8 mouse cellular contexts compared by ENCODE assay signal in the genomic region with DNA sequence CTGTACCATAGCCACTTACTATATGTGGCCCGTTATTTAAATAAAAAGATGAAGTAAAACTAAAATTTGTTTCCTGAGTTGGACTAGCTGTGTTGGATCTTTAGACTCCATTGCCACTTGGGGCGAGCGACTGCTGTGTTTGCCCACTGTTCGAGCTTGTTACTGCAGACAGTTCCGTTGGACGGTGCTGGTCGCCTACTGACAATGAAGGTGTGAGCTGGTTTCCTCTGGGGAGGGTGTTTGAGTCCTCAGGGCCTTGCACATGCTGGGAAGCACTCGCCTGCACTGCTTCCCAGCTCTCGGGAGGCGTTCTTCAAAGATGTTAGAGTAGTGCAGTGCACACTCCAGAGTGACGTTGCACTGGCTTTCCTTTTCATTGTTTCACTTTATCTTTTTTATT. TPM values are rescaled to one million over a fixed set of nuclear protein-coding genes. Genes with fewer than 3 reads are reported as not detected.
DNase-seq lines count a peak whose midpoint lies in the region; ATAC-seq and TF ChIP-seq lines count a peak whose summit lies in the region.
"Had no signal": no experiment of that assay in that cellular context is flagged by ENCODE, and none has a peak within 500 bp of the region (broad histone marks: within the 10 kb centered on the region; RNA-seq: fewer than 3 reads in every experiment).

No protein-coding gene starts in this region.

- peak overlapping the region; percentile 87 for H3K4me2 ChIP-seq in lung, embryonic 14.5 days

- 53% methylated on average over 11 of the region's 11 CpGs for whole genome bisulfite sequencing in lung, embryonic 14.5 days

- no peak for TF ChIP-seq CTCF in lung, embryonic 14.5 days (IDR thresholded peaks at IDR 0.05; ENCODE audit: low read depth)

- no peak for DNase-seq in lung, embryonic 14.5 days
- no peak for DNase-seq in lung, postnatal 25 days (ENCODE audit: low spot score)
- DNase-seq in brain, adult 2 months (ENCODE audit: low read depth, low spot score): peak; percentile 66
- DNase-seq in heart, postnatal 36 days: peak; percentile 23 to 32
- peak; percentile 31 to 32 for DNase-seq in lung, postnatal 4 days
- DNase-seq in cerebellum, postnatal 36 days: no peak
- DNase-seq in adipocyte (ENCODE audit: low spot score): no peak

- peak overlapping the region; percentile 9; the same call in 1 of the 2 replicates for H3K9ac ChIP-seq in lung, embryonic 14.5 days

- H3K27me3 ChIP-seq in lung, embryonic 14.5 days (ENCODE audit: insufficient read depth, low read length): no peaks in the 10 kb centered on the region

- no peaks in the 10 kb centered on the region for H3K9me3 ChIP-seq in lung, embryonic 14.5 days (ENCODE audit: low read depth, low read length)

- no peak for ATAC-seq in lung, embryonic 14.5 days (ENCODE audit: insufficient read depth)

- H3K27ac ChIP-seq in lung, embryonic 14.5 days (ENCODE audit: low read depth): peak overlapping the region; percentile 63; the same call in 1 of the 2 replicates

- H3K4me1 ChIP-seq in lung, embryonic 14.5 days (ENCODE audit: insufficient read depth): peaks cover 20% of the 10 kb centered on the region

- no peaks in the 10 kb centered on the region for H3K36me3 ChIP-seq in lung, embryonic 14.5 days (ENCODE audit: insufficient read depth)

- H3K4me3 ChIP-seq in lung, embryonic 14.5 days (ENCODE audit: low read depth, low read length): peak overlapping the region; percentile 15

- intact Hi-C loops in heart, postnatal 36 days (cut with DNase I): no loop called here

RNA-seq across cellular contexts. Expression of a gene that starts 3.7 kb away (rescaled TPM):
- 365 and 370 TPM in 2 replicates for polyA plus RNA-seq in lung, embryonic 14.5 days (2014; fragmentation: Nextera tagmentation; extraction: Ambion mirVana)
- total RNA-seq in heart, postnatal 36 days (2021): 100 to 1,000 TPM; 135 to 140 TPM

RNA-seq across cellular contexts. Expression of a gene that starts 38.7 kb away (rescaled TPM):
- polyA plus RNA-seq in lung, embryonic 14.5 days (2014; fragmentation: Nextera tagmentation; extraction: Ambion mirVana): 0.18 and 0.57 TPM in 2 replicates
- not detected for total RNA-seq in heart, postnatal 36 days (2021)

RNA-seq across cellular contexts. Expression of a gene that starts 44.9 kb away (rescaled TPM):
- 233 and 236 TPM in 2 replicates for polyA plus RNA-seq in lung, embryonic 14.5 days (2014; fragmentation: Nextera tagmentation; extraction: Ambion mirVana)
- total RNA-seq in heart, postnatal 36 days (2021): 100 to 1,000 TPM; 102 to 104 TPM

RNA-seq across cellular contexts. Expression of a gene that starts 45.1 kb away (rescaled TPM):
- polyA plus RNA-seq in lung, embryonic 14.5 days (2014; fragmentation: Nextera tagmentation; extraction: Ambion mirVana): 103 and 104 TPM in 2 replicates
- total RNA-seq in heart, postnatal 36 days (2021): 100 to 1,000 TPM; 145 to 159 TPM

RNA-seq across cellular contexts. Expression of a gene that starts 45.2 kb away (rescaled TPM):
- polyA plus RNA-seq in lung, embryonic 14.5 days (2014; fragmentation: Nextera tagmentation; extraction: Ambion mirVana): not detected in 2 replicates
- total RNA-seq in heart, postnatal 36 days (2021): not detected
- polyA plus RNA-seq: neural tube, embryonic 11.5 days had no signal

Comparison
In these comparisons a context has a peak if more than half of its experiments do, and no peak if none do; other contexts are left out.
1. DNase-seq: peak in brain, adult 2 months (single experiment), heart, postnatal 36 days (2 of 2) and lung, postnatal 4 days (2 of 2); none in lung, embryonic 14.5 days (single experiment), lung, postnatal 25 days (single experiment), cerebellum, postnatal 36 days (0 of 2) and adipocyte (single experiment).